Mouse (Mus musculus) large intestine, adult 2 months (tissue): ENCODE data around the gene Wbp11. TPM values are rescaled to one million over a fixed set of nuclear protein-coding genes. Genes with fewer than 3 reads are reported as not detected.

Experiments
- DNase-seq: peaks from one replicate; pipeline ENCODE4 v3.0.0-alpha.2; 2012; ENCODE audit warnings: low read depth, low spot score
- WGBS: fragments of 180-500 bp; shearing (Covaris S2); methylation state at CpG from one replicate; pipeline ENCODE4 v1.1.7; 2018; 5-methylcytosine and 5-hydroxymethylcytosine counted together
- polyA plus RNA-seq: library from polyadenylated mRNA; depleted of rRNA; stranded (reverse); fragments of >200 nt; gene quantifications from 2 replicates; pipeline ENCODE4 v1.2.3, GENCODE M21; 2012; rRNA removed

The Wbp11 gene
- 26.9 and 30.0 TPM in 2 replicates for polyA plus RNA-seq

- WGBS = under 1% methylated on average over 45 of the region's 45 CpGs
Observed at GRCm38 (mm10) chr6:136827881-136828561, at the start of gene Wbp11. Wbp11 (minus strand) TSS chr6:136828233.

DNA sequence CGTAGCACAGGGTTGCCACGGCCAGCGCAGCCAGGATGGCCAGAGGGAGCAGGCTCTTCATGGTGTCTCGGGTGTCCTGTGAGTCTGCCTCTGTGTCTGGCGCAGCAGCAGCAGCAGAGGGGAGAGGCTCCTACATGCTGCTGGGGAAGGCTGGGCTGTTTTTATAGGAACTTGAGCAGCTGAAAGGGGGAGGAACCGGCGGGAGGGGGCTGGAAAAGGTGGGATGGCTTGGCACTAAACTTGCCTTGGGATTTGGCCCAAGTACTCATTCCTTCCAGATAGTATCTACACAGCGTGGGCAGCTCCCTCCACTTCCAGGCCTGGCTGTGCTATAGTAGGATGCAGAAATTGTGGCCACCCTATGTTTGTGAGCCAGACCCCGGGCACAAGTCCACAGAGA is 47.6 kb upstream of the Wbp11 start, which contains the start of gene Mgp:
Gene Mgp (minus strand): TSS at position 154 of the 400 bp plus-strand sequence.
- WGBS = 39% methylated on average over 9 of the region's 9 CpGs
- no peak for DNase-seq

More at GRCm38 (mm10) chr6:136827881-136828561, at the start of gene Wbp11:
- no peak for DNase-seq

GRCm38 (mm10) chr6:136874599-136874998 is 46.6 kb upstream of the Wbp11 start:
- WGBS = 39% methylated on average over 8 of the region's 8 CpGs
- no peak for DNase-seq

- DNase-seq = no peak
- WGBS = 54% methylated on average over 5 of the region's 5 CpGs
Observed at GRCm38 (mm10) chr6:136868921-136869320, 40.9 kb upstream of the Wbp11 start.

DNA sequence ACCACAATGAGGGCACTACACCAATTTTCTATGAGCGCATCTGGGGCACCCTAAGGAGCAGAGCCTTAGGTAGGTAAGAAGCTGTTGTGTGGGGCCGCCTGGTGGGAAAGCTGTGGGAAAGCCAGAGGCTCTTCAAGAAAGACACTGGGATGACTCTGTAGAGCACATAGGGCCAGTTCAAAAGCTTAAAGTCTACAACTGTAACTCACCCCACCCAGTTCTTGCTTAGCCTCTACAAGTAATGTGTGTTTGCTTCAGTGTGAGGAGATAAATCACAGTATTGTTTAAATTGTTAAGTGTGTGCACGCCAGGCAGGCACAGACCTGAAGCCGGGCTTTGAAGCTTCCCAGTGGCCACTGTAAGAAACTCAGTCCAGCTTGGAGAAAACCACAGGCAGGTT is 38.1 kb upstream of the Wbp11 start:
- 65% methylated on average over 4 of the region's 4 CpGs for WGBS
- DNase-seq = no peak

- DNase-seq = no peak
- 90% methylated on average over 5 of the region's 5 CpGs for WGBS
Observed at GRCm38 (mm10) chr6:136865360-136865759, 37.3 kb upstream of the Wbp11 start.

- WGBS = 35% methylated on average over 9 of the region's 9 CpGs
- DNase-seq = peak; percentile 42
Observed at GRCm38 (mm10) chr6:136861020-136861419, 33.0 kb upstream of the Wbp11 start.

- 72% methylated on average over 8 of the region's 8 CpGs for WGBS
- DNase-seq = no peak
Observed at GRCm38 (mm10) chr6:136858420-136858819, 30.4 kb upstream of the Wbp11 start.

DNA sequence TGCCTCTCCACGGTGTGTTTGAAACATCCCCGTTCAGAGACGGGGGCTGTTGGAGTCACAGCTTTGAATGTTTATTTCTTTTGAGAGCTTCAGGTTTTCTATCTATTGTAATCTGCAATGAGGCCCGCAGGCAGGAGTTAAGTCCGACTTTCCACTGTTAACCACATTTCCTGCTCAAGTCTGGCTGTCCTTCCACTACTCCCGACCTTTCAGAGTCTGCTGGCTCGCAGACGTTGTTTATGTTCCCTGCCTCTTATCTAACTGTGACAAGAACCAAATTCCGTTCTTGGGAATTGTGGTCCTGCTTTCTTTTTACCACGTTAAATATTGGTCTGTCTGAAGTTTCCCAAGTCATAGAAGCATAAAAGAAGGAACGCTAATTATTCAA is 29.8 kb upstream of the Wbp11 start:
- no peak for DNase-seq
- 30% methylated on average over 11 of the region's 11 CpGs for WGBS

DNA sequence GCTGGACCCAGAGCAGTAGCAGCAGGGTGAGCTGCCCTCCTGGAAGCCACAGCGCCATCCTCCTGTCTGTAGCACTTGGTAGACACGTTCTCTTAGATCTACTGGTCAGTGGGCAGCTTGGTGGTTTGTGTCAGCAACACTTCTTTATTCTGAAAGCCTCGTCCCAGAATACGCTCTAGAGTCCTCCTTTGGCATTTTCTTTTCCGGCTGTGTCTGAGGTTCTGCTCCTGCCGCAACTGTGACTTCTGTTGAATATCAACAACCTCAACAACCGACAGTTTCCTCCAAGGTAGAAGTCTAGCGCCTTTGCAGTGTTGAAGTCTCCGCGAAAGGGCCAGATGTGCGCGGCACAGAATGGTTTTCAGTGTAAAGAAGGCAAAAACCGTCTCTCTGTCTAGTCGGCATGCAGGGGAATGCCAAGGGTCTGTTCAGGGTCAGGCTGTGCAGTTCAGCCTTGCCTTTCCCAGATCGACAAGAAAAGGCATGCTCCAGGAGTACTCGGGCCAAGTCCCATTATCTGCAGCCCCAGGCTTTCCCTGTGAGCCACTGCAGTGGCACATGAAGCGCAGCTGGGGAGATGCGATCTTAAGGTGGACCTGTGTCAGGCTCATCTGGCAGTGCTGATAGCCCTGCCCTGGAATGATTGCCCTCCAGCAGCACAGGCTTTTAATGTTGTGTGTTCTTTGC is 29.3 kb upstream of the Wbp11 start, which contains the start of gene Art4:
Gene Art4 (minus strand): TSS at position 548 of the 687 bp plus-strand sequence.
- no peak for DNase-seq
- WGBS = 56% methylated on average over 18 of the region's 18 CpGs

- peak; percentile 27 for DNase-seq
- 22% methylated on average over 14 of the region's 14 CpGs for WGBS
Observed at GRCm38 (mm10) chr6:136856071-136856636, 28.1 kb upstream of the Wbp11 start.

DNA sequence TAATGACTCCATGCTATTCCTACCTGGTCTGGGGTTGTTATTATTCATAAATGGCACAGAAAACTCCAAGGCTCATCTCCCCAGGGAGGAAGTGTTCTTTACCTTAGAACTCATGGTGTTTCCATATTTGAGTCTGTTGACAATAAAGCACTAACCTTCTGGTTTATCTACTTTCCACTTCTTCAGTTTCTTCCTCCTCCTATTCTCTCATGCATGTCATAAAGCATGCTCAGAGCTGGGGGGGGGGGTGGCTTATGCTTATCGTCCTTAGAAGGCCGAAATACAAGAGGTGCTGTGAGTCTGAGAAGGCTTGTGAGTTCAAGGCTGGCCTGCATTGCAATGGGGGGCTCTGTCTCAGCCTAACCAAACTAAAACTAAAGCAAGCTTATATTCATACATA is 27.1 kb upstream of the Wbp11 start:
- DNase-seq = no peak
- WGBS = 50% methylated on average over 2 of the region's 2 CpGs

GRCm38 (mm10) chr6:136854361-136854781 is 26.3 kb upstream of the Wbp11 start:
- no peak for DNase-seq
- 88% methylated on average over 11 of the region's 11 CpGs for WGBS

- no peak for DNase-seq
Observed at GRCm38 (mm10) chr6:136852762-136853161, 24.7 kb upstream of the Wbp11 start.

GRCm38 (mm10) chr6:136852348-136852747 is 24.3 kb upstream of the Wbp11 start:
- 85% methylated on average over 4 of the region's 4 CpGs for WGBS
- no peak for DNase-seq

More at GRCm38 (mm10) chr6:136852762-136853161, 24.7 kb upstream of the Wbp11 start:
- WGBS = 78% methylated on average over 3 of the region's 3 CpGs

- DNase-seq = no peak
- WGBS = 84% methylated on average over 6 of the region's 6 CpGs
Observed at GRCm38 (mm10) chr6:136850267-136850666, 22.2 kb upstream of the Wbp11 start.

DNA sequence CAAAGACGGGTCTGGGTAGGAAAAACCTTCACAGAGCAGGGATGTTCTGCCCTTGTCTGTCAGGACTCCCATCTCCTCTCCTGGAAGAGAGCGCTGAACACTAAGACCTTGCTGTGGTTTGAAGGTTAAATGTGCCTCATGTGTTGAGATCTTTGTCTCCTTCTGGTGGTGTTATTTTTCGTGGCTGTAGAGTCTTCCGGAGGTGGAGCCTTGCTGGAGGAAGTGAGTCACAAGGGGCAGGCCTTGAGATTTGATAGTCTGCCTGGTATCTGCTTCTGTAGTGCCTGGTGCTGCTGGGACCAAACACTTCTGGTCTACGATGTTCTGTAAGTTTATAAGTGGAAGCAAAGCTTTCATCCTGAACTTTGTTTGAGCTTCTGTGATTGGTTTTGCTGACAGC is 20.9 kb upstream of the Wbp11 start:
- WGBS = 87% methylated on average over 5 of the region's 5 CpGs

DNA sequence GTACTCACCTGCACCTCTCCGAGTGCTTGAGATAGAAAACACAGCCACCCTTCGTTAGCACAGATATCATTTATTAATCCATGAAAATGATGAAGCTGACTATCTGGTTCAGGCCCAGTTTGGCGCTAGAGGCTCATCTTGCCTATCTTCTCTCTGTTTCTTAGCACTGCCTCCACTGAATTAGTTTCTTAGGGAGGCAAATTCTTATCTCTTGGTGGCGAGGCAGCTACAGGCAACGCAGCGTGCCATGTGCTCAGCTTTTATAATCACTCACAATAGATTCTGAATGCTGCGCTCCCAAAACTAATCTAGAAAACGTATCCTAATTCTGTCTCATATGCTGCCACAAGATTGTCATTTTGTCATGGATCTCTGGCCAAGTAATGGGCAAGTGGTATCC is 20.4 kb upstream of the Wbp11 start:
- WGBS = 92% methylated on average over 8 of the region's 8 CpGs
- DNase-seq = no peak

More for the DNA sequence above, 20.9 kb upstream of the Wbp11 start:
- DNase-seq = no peak

DNA sequence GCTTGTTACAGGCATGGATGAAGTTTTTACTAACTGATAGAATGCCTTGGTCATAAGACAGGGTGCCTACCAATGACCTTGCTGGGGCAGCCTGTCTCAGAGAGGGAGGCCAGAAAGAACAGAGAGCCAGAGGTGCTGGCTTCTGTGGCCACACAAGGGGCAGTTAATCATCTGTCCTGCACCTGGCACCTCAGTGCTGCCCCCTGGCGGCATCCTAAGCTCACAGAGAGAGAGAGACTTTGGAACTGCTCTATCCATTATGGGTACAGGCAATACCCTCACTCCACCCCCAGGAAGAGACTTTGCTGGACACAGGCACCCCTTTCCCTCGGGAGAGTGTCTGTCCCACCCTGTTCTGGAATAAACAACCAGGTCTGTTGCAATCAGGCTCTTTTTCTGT is 19.8 kb upstream of the Wbp11 start:
- WGBS = 3% methylated on average over 2 of the region's 2 CpGs
- DNase-seq = no peak

DNA sequence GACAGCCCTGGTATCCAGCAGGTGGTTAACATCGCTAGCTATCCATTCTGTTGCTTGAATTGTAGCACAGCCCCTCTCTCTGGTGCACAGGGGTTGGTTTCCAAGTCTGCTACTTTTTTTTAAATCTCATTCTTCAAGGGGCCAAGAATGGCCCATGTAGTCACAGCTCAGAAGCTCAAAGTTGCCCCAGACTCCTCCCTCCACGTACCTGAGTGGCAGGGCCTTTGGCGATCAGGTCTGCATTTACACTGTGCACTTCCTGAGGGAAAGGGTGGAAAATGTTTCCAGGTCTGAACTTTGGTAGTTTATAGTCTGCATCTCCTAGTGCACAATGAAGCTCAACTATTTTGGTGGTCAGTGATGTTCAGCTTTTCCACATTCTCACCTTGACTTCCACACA is 19.2 kb upstream of the Wbp11 start:
- WGBS = 95% methylated on average over 3 of the region's 3 CpGs
- DNase-seq = no peak
